Comparison of ENCODE assay signal across 13 mouse cellular contexts in the genomic region with DNA sequence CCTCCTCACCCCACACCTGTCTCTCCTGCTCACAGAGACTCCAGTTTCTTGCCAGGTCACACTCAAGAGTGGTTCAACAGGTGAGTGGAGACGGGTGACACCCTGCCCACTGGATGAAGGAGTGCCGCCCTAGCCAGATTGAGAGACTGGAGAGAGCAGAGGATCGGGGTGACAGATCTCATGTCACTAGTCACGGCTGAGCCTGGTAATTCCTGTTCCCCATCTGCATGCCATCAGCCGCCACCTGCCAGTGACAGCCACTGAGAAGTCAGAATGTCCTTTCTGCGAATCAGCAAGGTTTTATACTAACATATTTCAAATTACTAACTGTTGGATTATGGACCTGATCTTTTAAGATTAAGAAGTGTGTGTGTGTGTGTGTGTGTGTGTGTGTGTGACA. TPM values are rescaled to one million over a fixed set of nuclear protein-coding genes. Genes with fewer than 3 reads are reported as not detected.
"Had no signal": no experiment of that assay in that cellular context is flagged by ENCODE, and none has a peak within 500 bp of the region (broad histone marks: within the 10 kb centered on the region; RNA-seq: fewer than 3 reads in every experiment).

No protein-coding gene starts in this region.

- H3K27ac ChIP-seq: intestine, embryonic 15.5 days; layer of hippocampus, adult 2 months; liver, embryonic 15.5 days; midbrain, embryonic 15.5 days; neural tube, embryonic 13.5 days; stomach, embryonic 15.5 days had no signal

- H3K4me3 ChIP-seq: intestine, embryonic 15.5 days; layer of hippocampus, adult 2 months; liver, embryonic 15.5 days; midbrain, embryonic 15.5 days; neural tube, embryonic 13.5 days; stomach, embryonic 15.5 days had no signal

- H3K36me3 ChIP-seq: intestine, embryonic 15.5 days; liver, embryonic 15.5 days; midbrain, embryonic 15.5 days; neural tube, embryonic 13.5 days; stomach, embryonic 15.5 days had no signal

- H3K4me2 ChIP-seq: intestine, embryonic 15.5 days; liver, embryonic 11.5 days; liver, embryonic 15.5 days; midbrain, embryonic 15.5 days; neural tube, embryonic 13.5 days; stomach, embryonic 15.5 days had no signal

- ATAC-seq: intestine, embryonic 15.5 days; midbrain, embryonic 15.5 days had no signal

- DNase-seq: kidney, adult 18-20 months; kidney, postnatal 10 days; kidney, postnatal 4 days; left cerebral cortex, postnatal 4 days; right cerebral cortex, postnatal 14 days; thymus, postnatal 14 days had no signal

- H3K9ac ChIP-seq: intestine, embryonic 15.5 days; liver, embryonic 15.5 days; midbrain, embryonic 15.5 days; neural tube, embryonic 13.5 days; stomach, embryonic 15.5 days had no signal

- H3K4me1 ChIP-seq: intestine, embryonic 15.5 days; liver, embryonic 15.5 days; midbrain, embryonic 15.5 days; stomach, embryonic 15.5 days had no signal

- H3K27me3 ChIP-seq: intestine, embryonic 15.5 days; midbrain, embryonic 15.5 days; neural tube, embryonic 13.5 days had no signal

- H3K9me3 ChIP-seq: intestine, embryonic 15.5 days; liver, embryonic 15.5 days; midbrain, embryonic 15.5 days; neural tube, embryonic 13.5 days; stomach, embryonic 15.5 days had no signal

RNA-seq across cellular contexts. Expression of a gene that starts 55.1 kb away (rescaled TPM):
- polyA plus RNA-seq: liver, embryonic 11.5 days; liver, embryonic 15.5 days; neural tube, embryonic 13.5 days had no signal
